Mouse (Mus musculus) thymus, adult 2 months (tissue): ENCODE data around the gene Gucy2g. TPM values are rescaled to one million over a fixed set of nuclear protein-coding genes. Genes with fewer than 3 reads are reported as not detected.

Source experiments
- DNase-seq: peaks from one replicate; pipeline ENCODE4 v3.0.0; 2021
- H3K27ac ChIP-seq: fragments of 200-500 bp; 2 replicates; pipeline ENCODE4 v1.5.1; 2012; ENCODE audit warnings: low read length, control low read depth; ENCODE audit not compliant: control insufficient read depth, insufficient read depth
- H3K27me3 ChIP-seq: fragments of 200-500 bp; 2 replicates; pipeline ENCODE4 v1.6.1; 2012; ENCODE audit warnings: mild to moderate bottlenecking, low read length, moderate library complexity, mixed read lengths; ENCODE audit not compliant: control insufficient read depth, insufficient read depth
- H3K36me3 ChIP-seq: fragments of 200-500 bp; 2 replicates; pipeline ENCODE4 v1.6.1; 2012; ENCODE audit warnings: mild to moderate bottlenecking, low read length, moderate library complexity; ENCODE audit not compliant: control insufficient read depth, insufficient read depth
- H3K4me1 ChIP-seq: fragments of 200-500 bp; replicated peaks from 2 replicates; pipeline ENCODE4 v1.6.1; 2012; ENCODE audit warnings: low read length; ENCODE audit not compliant: control insufficient read depth, insufficient read depth
- H3K4me3 ChIP-seq: fragments of 200-500 bp; 2 replicates; pipeline ENCODE4 v1.5.1; 2012; ENCODE audit warnings: mild to moderate bottlenecking, low read length, control low read depth, moderate library complexity; ENCODE audit not compliant: control insufficient read depth, insufficient read depth
- CTCF ChIP-seq: fragments of 200-500 bp; IDR thresholded peaks from 2 replicates; pipeline ENCODE4 v1.5.1; 2012; ENCODE audit warnings: mild to moderate bottlenecking, control low read depth, low read length, moderate library complexity, borderline replicate concordance; ENCODE audit not compliant: control insufficient read depth, poor library complexity, insufficient read depth; ENCODE audit errors: extremely low read depth
- POLR2A ChIP-seq: fragments of 200-500 bp; IDR thresholded peaks from 2 replicates; pipeline ENCODE4 v1.6.1; 2012; ENCODE audit warnings: mild to moderate bottlenecking, low read length, control low read depth, moderate library complexity; ENCODE audit not compliant: control insufficient read depth, poor library complexity, insufficient read depth; ENCODE audit errors: extremely low read depth
- whole genome bisulfite sequencing: fragments of 180-500 bp; shearing (Covaris S2); methylation state at CpG from one replicate; pipeline ENCODE4 v1.1.7; 2018; 5-methylcytosine and 5-hydroxymethylcytosine counted together
- polyA plus RNA-seq: library from polyadenylated mRNA; depleted of rRNA; stranded (reverse); fragments of >200 nt; gene quantifications from 2 replicates; pipeline ENCODE4 v1.2.3, GENCODE M21; 2012

The Gucy2g gene
- polyA plus RNA-seq, 1 experiment = 0.13 TPM

- Histone ChIP-seq H3K36me3 (no peaks in the 10 kb centered on the region), H3K4me3 (no peak overlapping the region), H3K27me3 (no peaks in the 10 kb centered on the region), H3K4me1 (no peaks in the 10 kb centered on the region), H3K27ac (no peak overlapping the region)
- no peak for DNase-seq
- WGBS = 61% methylated on average over 2 of the region's 2 CpGs
- no peak for TF ChIP-seq CTCF
- no peak for TF ChIP-seq POLR2A
Observed at GRCm38 (mm10) chr19:55167741-55168140, 73.3 kb downstream of the Gucy2g start.

GRCm38 (mm10) chr19:55166741-55167140 lies 74.3 kb downstream of the Gucy2g start:
- no peaks in the 10 kb centered on the region for H3K36me3 ChIP-seq
- H3K27me3 ChIP-seq = no peaks in the 10 kb centered on the region
- no peaks in the 10 kb centered on the region for H3K4me1 ChIP-seq
- DNase-seq = no peak
- no peak overlapping the region for H3K27ac ChIP-seq
- TF ChIP-seq CTCF (no peak), POLR2A (no peak)
- no peak overlapping the region for H3K4me3 ChIP-seq
- 93% methylated on average over 2 of the region's 2 CpGs for WGBS

- no peak overlapping the region for H3K27ac ChIP-seq
- no peak overlapping the region for H3K4me3 ChIP-seq
- no peaks in the 10 kb centered on the region for H3K27me3 ChIP-seq
- H3K4me1 ChIP-seq = no peaks in the 10 kb centered on the region
- TF ChIP-seq POLR2A (no peak), CTCF (no peak)
- 76% methylated on average over 4 of the region's 4 CpGs for WGBS
- H3K36me3 ChIP-seq = no peaks in the 10 kb centered on the region
- no peak for DNase-seq
Observed at GRCm38 (mm10) chr19:55165954-55166353, 75.1 kb downstream of the Gucy2g start.

- 67% methylated on average over 1 of the region's 1 CpGs for WGBS
- TF ChIP-seq POLR2A (no peak), CTCF (no peak)
Observed at GRCm38 (mm10) chr19:55165183-55165865, 75.7 kb downstream of the Gucy2g start.

GRCm38 (mm10) chr19:55164162-55164561 lies 76.9 kb downstream of the Gucy2g start:
- Histone ChIP-seq H3K4me3 (no peak overlapping the region), H3K36me3 (no peaks in the 10 kb centered on the region), H3K4me1 (no peaks in the 10 kb centered on the region), H3K27ac (no peak overlapping the region), H3K27me3 (no peaks in the 10 kb centered on the region)
- 47% methylated on average over 1 of the region's 1 CpGs for WGBS
- no peak for DNase-seq
- no peak for TF ChIP-seq POLR2A
- TF ChIP-seq CTCF = no peak

More at GRCm38 (mm10) chr19:55165183-55165865, 75.7 kb downstream of the Gucy2g start:
- Histone ChIP-seq H3K36me3 (no peaks in the 10 kb centered on the region), H3K27me3 (no peaks in the 10 kb centered on the region), H3K4me3 (no peak overlapping the region), H3K27ac (no peak overlapping the region), H3K4me1 (no peaks in the 10 kb centered on the region)
- DNase-seq = no peak

GRCm38 (mm10) chr19:55162271-55162670 lies 78.8 kb downstream of the Gucy2g start:
- TF ChIP-seq CTCF = no peak
- TF ChIP-seq POLR2A = no peak
- no peak overlapping the region for H3K27ac ChIP-seq
- H3K4me1 ChIP-seq = no peaks in the 10 kb centered on the region
- H3K4me3 ChIP-seq = no peak overlapping the region
- DNase-seq = no peak
- no peaks in the 10 kb centered on the region for H3K27me3 ChIP-seq
- no peaks in the 10 kb centered on the region for H3K36me3 ChIP-seq
- 91% methylated on average over 4 of the region's 4 CpGs for WGBS

GRCm38 (mm10) chr19:55159826-55160225 lies 81.2 kb downstream of the Gucy2g start:
- H3K4me3 ChIP-seq = no peak overlapping the region
- no peak overlapping the region for H3K27ac ChIP-seq
- 83% methylated on average over 6 of the region's 6 CpGs for WGBS
- no peak for DNase-seq
- no peaks in the 10 kb centered on the region for H3K36me3 ChIP-seq
- TF ChIP-seq POLR2A (no peak), CTCF (no peak)
- H3K27me3 ChIP-seq = no peaks in the 10 kb centered on the region
- no peaks in the 10 kb centered on the region for H3K4me1 ChIP-seq
